Mouse (Mus musculus): ENCODE measurements around the gene Boll. TPM values are rescaled to one million over a fixed set of nuclear protein-coding genes. Genes with fewer than 3 reads are reported as not detected.

Gene Boll
- total RNA-seq, 1 experiment = 2.9 TPM

DNA sequence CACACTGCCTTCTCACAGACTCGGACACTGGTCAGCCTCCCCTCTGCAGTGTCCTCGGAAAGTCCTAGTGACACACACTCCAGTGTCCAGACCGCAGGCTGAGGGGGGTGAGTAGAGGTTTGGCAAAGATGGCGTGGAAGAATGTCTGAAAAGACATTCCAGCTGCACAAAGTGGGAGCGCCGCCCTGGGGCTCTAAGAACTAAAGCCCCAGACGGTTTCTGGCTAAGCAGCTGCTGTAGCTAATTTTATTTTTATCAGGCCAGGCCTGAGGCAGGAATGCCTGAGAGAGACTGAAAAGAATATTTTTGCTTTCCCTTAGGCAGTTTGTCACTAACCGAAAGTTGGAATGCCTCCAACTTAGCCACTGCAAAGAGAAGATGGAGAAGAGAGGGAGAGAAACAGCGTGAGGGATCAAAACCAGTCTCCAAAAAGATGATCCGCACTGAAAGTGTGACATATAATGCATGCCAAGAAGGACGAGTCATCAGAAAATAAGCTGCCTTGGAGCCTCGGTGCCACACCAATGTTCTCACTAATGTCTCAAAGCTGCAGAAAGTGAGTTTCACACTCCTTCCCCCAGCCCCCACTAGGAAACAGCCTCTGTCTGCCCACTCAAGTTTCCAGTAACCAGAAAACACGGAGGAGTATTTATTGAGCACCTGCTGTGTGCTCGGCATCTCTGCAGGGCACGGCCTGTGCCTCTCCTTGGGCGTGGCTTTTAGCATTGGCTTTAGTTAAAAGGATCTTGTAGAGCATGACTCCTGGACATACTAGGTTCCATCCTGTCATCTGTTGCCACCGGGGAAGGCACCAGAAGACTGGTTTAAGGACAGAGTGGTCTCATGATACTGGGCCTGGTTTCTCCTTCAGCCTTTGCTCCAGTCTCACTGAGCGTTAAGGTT, 161.2 kb downstream of the Boll start:
- in situ Hi-C loops (cut with MboI; ENCODE audit: low sequenced_read_pairs in 2 of 2, unreplicated experiment in 2 of 2) = no loop called here
- no peak overlapping the region for H3K27ac ChIP-seq (ENCODE audit: insufficient read depth, low read depth, low read length, poor library complexity, severe bottlenecking)

DNA sequence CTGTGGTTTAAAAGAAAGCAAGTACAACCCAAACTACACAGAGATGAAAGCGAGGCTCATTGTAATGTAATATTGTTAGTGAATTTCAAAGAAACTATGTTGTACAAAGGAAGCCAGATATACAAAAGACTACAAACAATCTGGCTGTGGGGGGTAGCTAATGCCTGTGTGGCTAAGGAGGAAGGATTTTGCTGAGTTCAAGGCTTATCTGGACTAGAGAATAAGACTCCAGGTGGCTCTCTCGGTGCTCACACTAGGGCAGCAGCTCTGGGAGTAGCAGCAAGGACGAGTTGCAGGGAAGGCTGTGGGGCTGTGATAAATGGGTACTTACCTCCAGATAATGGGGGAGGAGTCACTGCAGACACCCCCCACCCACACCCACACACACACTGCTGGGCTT, 164.6 kb downstream of the Boll start:
- in situ Hi-C loops (cut with MboI; ENCODE audit: low sequenced_read_pairs in 2 of 2, unreplicated experiment in 2 of 2) = no loop called here
- Histone ChIP-seq H3K9ac (ENCODE audit: insufficient read depth, low read depth, low read length, poor library complexity, severe bottlenecking) (no peak overlapping the region), H3K27ac (ENCODE audit: insufficient read depth, low read depth, low read length, poor library complexity, severe bottlenecking) (peak overlapping the region; percentile 82; the same call in 1 of the 2 replicates), H3K36me3 (ENCODE audit: control insufficient read depth, insufficient read depth, low read length, poor library complexity, severe bottlenecking) (no peaks in the 10 kb centered on the region), H3K4me3 (ENCODE audit: insufficient read depth in 1 of 2, low read depth in 1 of 2, low read length in 2 of 2, poor library complexity in 1 of 2, severe bottlenecking in 1 of 2) (no peak overlapping the region), H3K4me1 (ENCODE audit: control insufficient read depth in 2 of 2, insufficient read depth in 2 of 2, low read length in 2 of 2, poor library complexity in 1 of 2) (peaks cover 4 to 27% of the 10 kb centered on the region in 2 experiments; a peak in 3 of 4 replicates), H3K9me3 (ENCODE audit: control insufficient read depth, insufficient read depth, low read depth, low read length) (no peaks in the 10 kb centered on the region)
- DNase-seq (ENCODE audit: low read depth, low spot score) = peak; percentile 79
- TF ChIP-seq HCFC1 (IDR thresholded peaks at IDR 0.05; ENCODE audit: borderline replicate concordance, insufficient read depth, low read length) (no peak), MAFK (IDR thresholded peaks at IDR 0.05; ENCODE audit: insufficient read depth, low read depth, low read length) (0 out of 2 replicates have a peak, but pooled peaks have one; percentile 31)

More for the DNA sequence above, 161.2 kb downstream of the Boll start:
- H3K4me3 ChIP-seq (ENCODE audit: insufficient read depth in 1 of 2, low read depth in 1 of 2, low read length in 2 of 2, poor library complexity in 1 of 2, severe bottlenecking in 1 of 2) = no peak overlapping the region
- H3K4me1 ChIP-seq (ENCODE audit: control insufficient read depth in 2 of 2, insufficient read depth in 2 of 2, low read length in 2 of 2, poor library complexity in 1 of 2) = peaks cover 0 to 25% of the 10 kb centered on the region in 2 experiments; a peak in 2 of 4 replicates
- TF ChIP-seq HCFC1 (IDR thresholded peaks at IDR 0.05; ENCODE audit: borderline replicate concordance, insufficient read depth, low read length) = no peak
- no peak for TF ChIP-seq MAFK (IDR thresholded peaks at IDR 0.05; ENCODE audit: insufficient read depth, low read depth, low read length)
- no peak for TF ChIP-seq ZC3H11A (IDR thresholded peaks at IDR 0.05; ENCODE audit: borderline replicate concordance, low read depth, low read length)
- no peak for TF ChIP-seq ZNF384 (IDR thresholded peaks at IDR 0.05; ENCODE audit: low read depth, low read length)
- TF ChIP-seq CHD2 (IDR thresholded peaks at IDR 0.05; ENCODE audit: low read depth, low read length) = no peak
- H3K9me3 ChIP-seq (ENCODE audit: control insufficient read depth, insufficient read depth, low read depth, low read length) = no peaks in the 10 kb centered on the region
- no peaks in the 10 kb centered on the region for H3K36me3 ChIP-seq (ENCODE audit: control insufficient read depth, insufficient read depth, low read length, poor library complexity, severe bottlenecking)
- H3K9ac ChIP-seq (ENCODE audit: insufficient read depth, low read depth, low read length, poor library complexity, severe bottlenecking) = no peak overlapping the region
- DNase-seq (ENCODE audit: low read depth, low spot score) = no peak

Other genes starting within 250 kb of the Boll start
- gene Mob4, start 232.2 kb downstream of the Boll start, total RNA-seq (2012; rRNA removed) = 27.1 and 37.0 TPM in 2 replicates
- 0.40 and 0.48 TPM in 2 replicates for gene Rftn2, start 136.7 kb downstream of the Boll start, total RNA-seq (2012; rRNA removed)
- 9.9 and 10.3 TPM in 2 replicates for gene Mars2, start 126.3 kb downstream of the Boll start, total RNA-seq (2012; rRNA removed)
- 0.05 and 0.49 TPM in 2 replicates for gene Plcl1, start 42.5 kb upstream of the Boll start, total RNA-seq (2012; rRNA removed)